Mouse (Mus musculus) olfactory bulb, adult 2 months (tissue): ENCODE data around the gene Fgf5. TPM values are rescaled to one million over a fixed set of nuclear protein-coding genes. Genes with fewer than 3 reads are reported as not detected.

Experiments
- H3K27ac ChIP-seq: fragments of 200-500 bp; 2 replicates; pipeline ENCODE4 v1.5.1; 2012; ENCODE audit warnings: low read depth, low read length; ENCODE audit not compliant: insufficient read depth
- H3K4me1 ChIP-seq: fragments of 200-500 bp; 2 replicates; pipeline ENCODE4 v1.6.1; 2012; ENCODE audit warnings: low read length; ENCODE audit not compliant: control insufficient read depth, insufficient read depth
- H3K4me3 ChIP-seq: fragments of 200-500 bp; 2 replicates; pipeline ENCODE4 v1.5.1; 2012; ENCODE audit warnings: mild to moderate bottlenecking, low read depth, low read length, moderate library complexity; ENCODE audit not compliant: insufficient read depth
- CTCF ChIP-seq: fragments of 200-500 bp; IDR thresholded peaks from 2 replicates; pipeline ENCODE4 v1.5.1; 2012; ENCODE audit warnings: low read depth, mild to moderate bottlenecking, low read length, moderate library complexity; ENCODE audit not compliant: insufficient read depth
- POLR2A ChIP-seq: fragments of 200-500 bp; IDR thresholded peaks from 2 replicates; pipeline ENCODE4 v1.6.1; 2012; ENCODE audit warnings: mild to moderate bottlenecking, low read depth, low read length, moderate library complexity; ENCODE audit not compliant: insufficient read depth
- WGBS: fragments of 180-500 bp; shearing (Covaris S2); methylation state at CpG from one replicate; pipeline ENCODE4 v1.1.7; 2018; 5-methylcytosine and 5-hydroxymethylcytosine counted together
- polyA plus RNA-seq: library from polyadenylated mRNA; stranded (reverse); fragments of >200 nt; gene quantifications from 2 replicates; pipeline ENCODE4 v1.2.4, GENCODE M21; 2012; ENCODE audit warnings: low replicate concordance; ENCODE audit not compliant: missing spikeins, insufficient read depth, insufficient read length

Fgf5 gene
- polyA plus RNA-seq, 1 experiment: not detected

GRCm38 (mm10) chr5:98293049-98293715 is 39.2 kb downstream of the Fgf5 start:
- 6% methylated on average over 12 of the region's 12 CpGs for WGBS
- Histone ChIP-seq H3K27ac (no peak overlapping the region), H3K4me1 (no peaks in the 10 kb centered on the region), H3K4me3 (no peak overlapping the region)
- TF ChIP-seq CTCF (no peak), POLR2A (no peak)

- H3K4me1 ChIP-seq: no peaks in the 10 kb centered on the region
- WGBS: 97% methylated on average over 4 of the region's 4 CpGs
- TF ChIP-seq CTCF (no peak), POLR2A (no peak)
- no peak overlapping the region for H3K4me3 ChIP-seq
- no peak overlapping the region for H3K27ac ChIP-seq
Observed at GRCm38 (mm10) chr5:98300079-98300478, 46.1 kb downstream of the Fgf5 start.

GRCm38 (mm10) chr5:98305673-98306072 is 51.7 kb downstream of the Fgf5 start:
- no peaks in the 10 kb centered on the region for H3K4me1 ChIP-seq
- no peak overlapping the region for H3K4me3 ChIP-seq
- no peak for TF ChIP-seq POLR2A
- TF ChIP-seq CTCF: no peak
- no peak overlapping the region for H3K27ac ChIP-seq
- WGBS: 92% methylated on average over 4 of the region's 4 CpGs

GRCm38 (mm10) chr5:98306528-98306927 is 52.5 kb downstream of the Fgf5 start:
- no peak overlapping the region for H3K4me3 ChIP-seq
- H3K4me1 ChIP-seq: no peaks in the 10 kb centered on the region
- WGBS: 25% methylated on average over 9 of the region's 9 CpGs
- H3K27ac ChIP-seq: no peak overlapping the region
- TF ChIP-seq POLR2A (no peak), CTCF (no peak)

GRCm38 (mm10) chr5:98326625-98327024 is 72.6 kb downstream of the Fgf5 start:
- TF ChIP-seq CTCF: no peak
- no peak for TF ChIP-seq POLR2A
- Histone ChIP-seq H3K4me1 (peaks cover 4% of the 10 kb centered on the region; the same call in 1 of the 2 replicates), H3K27ac (no peak overlapping the region), H3K4me3 (no peak overlapping the region)
- WGBS: 86% methylated on average over 2 of the region's 2 CpGs

Other genes with a start within 250 kb of the Fgf5 start
- not detected in 2 replicates for gene Antxr2, start 223.1 kb upstream of the Fgf5 start, polyA plus RNA-seq
- gene Prdm8, start 87.0 kb upstream of the Fgf5 start, polyA plus RNA-seq: not detected in 2 replicates
- not detected in 2 replicates for gene Cfap299, start 75.1 kb downstream of the Fgf5 start, polyA plus RNA-seq